Mouse (Mus musculus) E14TG2a.4 (cell line): ENCODE measurements around the gene Spag8.

Experiments
- CTCF ChIP-seq: conservative IDR thresholded peaks from 2 replicates; pipeline ENCODE4 v1.5.1; 2014; ENCODE audit warnings: low read length
- NANOG ChIP-seq: IDR thresholded peaks from 2 replicates; pipeline ENCODE4 v1.6.1; 2014; ENCODE audit warnings: borderline replicate concordance, low read length, mixed read lengths
- POU5F1 ChIP-seq: IDR thresholded peaks from 2 replicates; pipeline ENCODE4 v1.6.1; 2014; ENCODE audit warnings: low read length, borderline replicate concordance

- TF ChIP-seq CTCF (no peak), NANOG (no peak), POU5F1 (no peak)
These were observed 41.9 kb upstream of the Spag8 start for GRCm38 (mm10) chr4:43695249-43695671.
